Mouse (Mus musculus) heart, embryonic 16.5 days (tissue): Measurements from ENCODE around the gene Kcnj14. TPM values are rescaled to one million over a fixed set of nuclear protein-coding genes. Genes with fewer than 3 reads are reported as not detected.

ENCODE experiments used
- ATAC-seq: fragments of 200-750 bp; cut with Nextera tagmentation; replicated peaks from 2 replicates; pipeline ENCODE4 v1.8.0; 2017; ENCODE audit warnings: moderate number of reproducible peaks; ENCODE audit not compliant: insufficient read depth, low FRiP score; ENCODE audit errors: extremely low read depth
- H3K27ac ChIP-seq: fragments of 300-500 bp; sonication (generic); 2 replicates; pipeline ENCODE4 v1.5.1; 2014; ENCODE audit warnings: mild to moderate bottlenecking, low read length, control low read depth, moderate library complexity
- H3K27me3 ChIP-seq: fragments of 300-500 bp; sonication (generic); 2 replicates; pipeline ENCODE4 v1.6.1; 2014; ENCODE audit warnings: low read length, mixed read lengths; ENCODE audit not compliant: control insufficient read depth, insufficient read depth
- H3K36me3 ChIP-seq: fragments of 300-500 bp; sonication (generic); 2 replicates; pipeline ENCODE4 v1.6.1; 2014; ENCODE audit not compliant: control insufficient read depth, insufficient read depth
- H3K4me1 ChIP-seq: fragments of 300-500 bp; sonication (generic); 2 replicates; pipeline ENCODE4 v1.6.1; 2014; ENCODE audit warnings: low read length, mixed read lengths; ENCODE audit not compliant: control insufficient read depth, insufficient read depth
- H3K4me2 ChIP-seq: fragments of 300-500 bp; sonication (generic); 2 replicates; pipeline ENCODE4 v1.6.1; 2014; ENCODE audit warnings: low read depth, mild to moderate bottlenecking, control low read depth, low read length
- H3K4me3 ChIP-seq: fragments of 300-500 bp; sonication (generic); 2 replicates; pipeline ENCODE4 v1.5.1; 2014; ENCODE audit warnings: mild to moderate bottlenecking, control low read depth, low read length
- H3K9ac ChIP-seq: fragments of 300-500 bp; sonication (generic); 2 replicates; pipeline ENCODE4 v1.6.1; 2014; ENCODE audit warnings: low read length, control low read depth
- H3K9me3 ChIP-seq: fragments of 300-500 bp; sonication (generic); replicated peaks from 2 replicates; pipeline ENCODE4 v1.6.1; 2016; ENCODE audit warnings: low read length; ENCODE audit not compliant: control insufficient read depth
- WGBS: fragments of 180-500 bp; shearing (Covaris S2); extraction: QIAGEN DNeasy Blood & Tissue Kit; methylation state at CpG from one replicate; pipeline ENCODE4 v1.1.7; 2014; 5-methylcytosine and 5-hydroxymethylcytosine counted together
- polyA plus RNA-seq: library from polyadenylated mRNA; unstranded; fragments of >200 nt; fragmentation: Nextera tagmentation; extraction: Ambion mirVana; gene quantifications from 2 replicates; pipeline ENCODE4 v1.2.1, GENCODE M21; 2015

The Kcnj14 gene
- polyA plus RNA-seq, 1 experiment from 2014 or later = 0.50 TPM

DNA sequence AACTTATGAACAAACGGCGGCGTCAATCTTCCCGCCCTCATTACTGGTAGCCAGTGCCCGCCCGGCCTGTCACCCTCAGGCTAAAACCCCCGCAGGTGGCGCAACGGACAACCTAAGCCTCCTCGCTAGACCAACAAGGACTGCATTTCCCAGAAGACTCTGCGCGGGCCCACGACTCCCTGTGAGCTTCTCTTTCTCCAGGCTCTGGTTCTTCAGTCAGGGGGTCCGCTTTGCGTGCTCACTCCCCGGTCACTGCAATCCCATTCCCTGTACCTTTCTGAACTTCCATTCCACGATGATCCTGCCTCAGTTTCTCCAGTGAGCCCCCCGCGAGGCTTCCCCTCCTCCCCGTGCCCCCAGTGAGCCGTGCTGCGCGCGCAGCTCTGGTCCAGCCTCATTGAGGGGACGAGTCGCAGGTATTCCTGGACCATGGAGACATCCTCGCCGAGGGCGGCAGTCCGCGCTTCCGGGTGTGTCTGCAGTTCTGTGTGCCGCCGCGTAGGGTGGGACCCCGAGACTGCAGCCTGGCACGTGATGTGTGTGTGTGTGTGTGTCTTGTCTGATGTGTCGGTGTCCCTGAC lies 41.0 kb downstream of the Kcnj14 start, which contains the start of gene Lmtk3:
Gene Lmtk3 (plus strand): TSS at position 228 of the 581 bp plus-strand sequence.
- ATAC-seq = peak; percentile 70
- H3K9me3 ChIP-seq = no peaks in the 10 kb centered on the region
- H3K27ac ChIP-seq = no peak within 1 kb of the TSS
- H3K4me2 ChIP-seq = peak within 1 kb of the TSS; percentile 92
- H3K4me1 ChIP-seq = peaks cover 8% of the 10 kb centered on the region
- peaks cover 41% of the 10 kb centered on the region for H3K27me3 ChIP-seq
- H3K9ac ChIP-seq = peak within 1 kb of the TSS; percentile 75
- WGBS = 1% methylated on average over 38 of the region's 38 CpGs
- no peaks in the 10 kb centered on the region for H3K36me3 ChIP-seq
- H3K4me3 ChIP-seq = peak within 1 kb of the TSS; percentile 56

DNA sequence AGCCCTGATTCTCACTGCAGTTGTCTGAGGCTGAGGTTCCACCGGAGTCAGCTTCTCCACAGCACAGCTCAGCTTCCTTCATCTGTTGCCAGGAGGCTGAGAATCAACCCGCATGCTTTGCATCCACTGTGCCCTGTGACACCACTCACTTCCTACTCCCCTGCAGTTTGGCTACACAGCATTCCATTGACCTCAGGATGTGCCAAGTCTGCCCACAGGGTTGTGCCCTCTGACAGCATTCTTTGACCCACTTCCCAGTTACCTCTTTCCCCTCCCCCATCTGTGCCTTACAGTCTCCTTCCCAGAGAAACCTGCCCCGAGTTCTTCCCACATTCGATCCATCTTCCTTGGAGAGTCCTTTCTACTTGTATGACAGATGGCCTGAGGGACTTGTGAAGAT lies 42.3 kb downstream of the Kcnj14 start:
- no peaks in the 10 kb centered on the region for H3K36me3 ChIP-seq
- no peak overlapping the region for H3K4me3 ChIP-seq
- H3K9ac ChIP-seq = no peak overlapping the region
- 46% methylated on average over 4 of the region's 4 CpGs for whole genome bisulfite sequencing
- H3K9me3 ChIP-seq = no peaks in the 10 kb centered on the region
- peaks cover 8% of the 10 kb centered on the region for H3K4me1 ChIP-seq
- no peak overlapping the region for H3K27ac ChIP-seq
- peaks cover 38% of the 10 kb centered on the region for H3K27me3 ChIP-seq
- H3K4me2 ChIP-seq = no peak overlapping the region
- no peak for ATAC-seq

DNA sequence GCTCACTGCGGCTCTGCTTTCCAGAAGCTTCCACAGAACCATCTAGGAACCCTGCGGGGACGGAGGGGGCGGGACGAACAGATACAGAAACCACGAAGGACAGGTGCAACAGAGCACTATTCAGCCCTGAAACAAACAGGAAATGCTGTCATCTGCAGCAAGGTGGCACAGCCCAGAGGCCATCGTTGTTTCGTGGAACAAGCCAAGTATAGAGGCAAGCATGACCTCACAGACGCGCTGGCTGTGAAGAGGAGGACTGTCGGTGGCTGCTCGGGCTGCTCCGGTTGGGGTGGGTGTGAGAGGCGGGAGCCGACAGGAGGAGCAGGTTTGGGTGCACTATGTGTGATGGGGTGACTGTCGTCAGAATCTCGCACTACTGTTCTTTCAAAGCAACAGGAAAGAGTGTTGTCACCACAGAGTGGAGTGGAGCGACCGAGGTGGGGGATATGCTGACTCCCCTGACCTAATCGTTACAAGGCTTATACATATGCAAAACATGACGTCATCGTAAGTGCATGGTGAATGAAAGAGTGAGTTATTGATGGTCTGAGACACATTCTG lies 45.4 kb downstream of the Kcnj14 start:
- H3K4me3 ChIP-seq = peak overlapping the region; percentile 2; the same call in 1 of the 2 replicates
- H3K4me1 ChIP-seq = peaks cover 5% of the 10 kb centered on the region
- H3K9me3 ChIP-seq = no peaks in the 10 kb centered on the region
- peak overlapping the region; percentile 10; the same call in 1 of the 2 replicates for H3K9ac ChIP-seq
- H3K36me3 ChIP-seq = no peaks in the 10 kb centered on the region
- H3K27me3 ChIP-seq = peaks cover 10% of the 10 kb centered on the region
- peak; percentile 29 for ATAC-seq
- no peak overlapping the region for H3K27ac ChIP-seq
- peak overlapping the region; percentile 43 for H3K4me2 ChIP-seq
- 15% methylated on average over 22 of the region's 22 CpGs for WGBS

DNA sequence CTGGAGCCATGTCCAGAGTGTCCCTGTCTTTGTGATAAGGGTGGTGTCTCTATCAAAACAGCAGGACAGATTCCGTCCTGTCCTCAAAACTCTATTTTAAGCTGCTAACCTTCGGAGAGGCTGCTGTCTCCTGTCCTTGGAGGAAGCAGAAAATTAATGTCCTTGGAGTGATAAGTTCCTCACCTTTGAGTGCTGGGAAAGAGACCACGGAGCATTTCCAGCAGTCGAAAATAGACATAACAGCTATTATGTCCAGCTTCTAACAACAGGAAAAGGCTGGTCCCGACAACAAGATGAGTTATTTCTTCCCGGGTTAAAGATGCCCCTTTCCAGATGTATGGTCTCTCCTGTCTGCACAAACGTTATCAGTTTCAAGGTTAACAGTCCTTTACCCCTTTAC lies 49.3 kb downstream of the Kcnj14 start:
- Histone ChIP-seq H3K27me3 (0 out of 2 replicates have a peak, but pooled peaks cover 3% of the 10 kb centered on the region), H3K9ac (no peak overlapping the region), H3K4me2 (no peak overlapping the region), H3K27ac (no peak overlapping the region), H3K9me3 (no peaks in the 10 kb centered on the region), H3K4me1 (no peaks in the 10 kb centered on the region), H3K36me3 (no peaks in the 10 kb centered on the region), H3K4me3 (no peak overlapping the region)
- ATAC-seq = no peak
- 51% methylated on average over 7 of the region's 7 CpGs for WGBS

DNA sequence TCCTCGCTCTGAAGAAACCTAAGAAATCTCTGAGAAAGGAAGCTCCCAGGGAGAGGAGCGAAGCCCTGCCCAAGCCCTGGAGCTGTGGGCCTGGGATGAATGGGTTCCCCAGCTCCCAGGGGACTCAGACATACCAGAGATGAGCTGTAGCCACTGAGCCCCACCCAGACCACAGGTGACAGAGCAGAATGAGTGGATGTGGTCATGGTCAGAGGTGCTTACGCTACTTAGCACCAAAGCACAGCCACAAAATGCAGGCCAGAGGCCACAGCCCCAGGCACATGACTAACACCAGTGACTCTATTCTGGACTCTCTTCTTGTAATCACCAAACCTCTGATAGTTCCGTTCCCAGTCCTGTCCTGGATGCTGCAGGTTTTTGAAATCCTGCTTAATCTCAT lies 53.5 kb downstream of the Kcnj14 start:
- Histone ChIP-seq H3K9me3 (peaks cover 4% of the 10 kb centered on the region; the same call in 1 of the 2 replicates), H3K27me3 (0 out of 2 replicates have a peak, but pooled peaks cover 3% of the 10 kb centered on the region), H3K4me3 (no peak overlapping the region), H3K9ac (no peak overlapping the region), H3K36me3 (no peaks in the 10 kb centered on the region), H3K4me2 (no peak overlapping the region), H3K4me1 (no peaks in the 10 kb centered on the region), H3K27ac (no peak overlapping the region)
- WGBS = 65% methylated on average over 4 of the region's 4 CpGs
- ATAC-seq = no peak

DNA sequence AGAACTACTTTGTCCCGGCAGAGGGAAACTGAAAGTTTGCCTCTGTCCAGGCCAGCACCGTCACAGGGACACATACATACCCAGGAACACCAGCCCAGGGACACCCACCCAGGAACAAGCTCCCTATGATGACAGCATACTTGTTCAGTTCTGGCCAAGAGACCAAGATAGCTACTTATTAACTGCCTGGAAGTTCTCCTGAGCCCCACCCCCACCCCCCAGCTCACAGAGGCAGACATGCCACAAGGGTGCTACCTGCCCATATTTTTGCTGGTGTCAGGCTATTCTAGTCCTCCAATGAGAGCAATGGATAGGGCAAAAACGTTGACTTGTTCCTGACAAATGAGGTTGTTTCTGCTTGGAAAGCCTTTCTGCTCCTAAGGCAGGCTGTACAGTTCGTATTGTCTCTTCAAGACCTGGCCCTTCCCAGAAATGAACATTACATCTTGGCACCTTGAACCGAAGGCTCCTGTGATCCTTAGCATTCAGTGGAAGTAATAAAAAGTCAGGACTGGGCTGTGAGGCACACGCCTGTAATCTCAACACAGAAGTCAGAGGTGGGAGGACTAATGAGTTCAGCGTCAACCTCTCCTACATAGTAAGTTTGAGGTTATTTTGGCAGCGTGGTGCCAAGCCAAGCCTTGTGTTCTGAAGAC lies 54.0 kb downstream of the Kcnj14 start:
- H3K4me1 ChIP-seq = no peaks in the 10 kb centered on the region
- no peak overlapping the region for H3K9ac ChIP-seq
- H3K27ac ChIP-seq = no peak overlapping the region
- H3K9me3 ChIP-seq = peaks cover 4% of the 10 kb centered on the region; the same call in 1 of the 2 replicates
- no peak overlapping the region for H3K4me3 ChIP-seq
- no peak overlapping the region for H3K4me2 ChIP-seq
- ATAC-seq = no peak
- 57% methylated on average over 8 of the region's 8 CpGs for WGBS
- H3K36me3 ChIP-seq = no peaks in the 10 kb centered on the region
- 0 out of 2 replicates have a peak, but pooled peaks cover 3% of the 10 kb centered on the region for H3K27me3 ChIP-seq

GRCm38 (mm10) chr7:45767500-45767899 lies 57.1 kb downstream of the Kcnj14 start:
- H3K36me3 ChIP-seq = no peaks in the 10 kb centered on the region
- no peak overlapping the region for H3K9ac ChIP-seq
- peaks cover 4% of the 10 kb centered on the region; the same call in 1 of the 2 replicates for H3K9me3 ChIP-seq
- H3K4me2 ChIP-seq = no peak overlapping the region
- WGBS = 90% methylated on average over 6 of the region's 6 CpGs
- no peak for ATAC-seq
- no peak overlapping the region for H3K4me3 ChIP-seq
- no peaks in the 10 kb centered on the region for H3K4me1 ChIP-seq
- no peaks in the 10 kb centered on the region for H3K27me3 ChIP-seq
- no peak overlapping the region for H3K27ac ChIP-seq

GRCm38 (mm10) chr7:45766764-45767163 lies 57.8 kb downstream of the Kcnj14 start:
- no peak for ATAC-seq

More at GRCm38 (mm10) chr7:45766764-45767163, 57.8 kb downstream of the Kcnj14 start:
- Histone ChIP-seq H3K4me2 (no peak overlapping the region), H3K27ac (no peak overlapping the region), H3K36me3 (no peaks in the 10 kb centered on the region), H3K9ac (no peak overlapping the region), H3K4me3 (no peak overlapping the region), H3K27me3 (no peaks in the 10 kb centered on the region), H3K9me3 (peaks cover 4% of the 10 kb centered on the region; the same call in 1 of the 2 replicates), H3K4me1 (no peaks in the 10 kb centered on the region)
- 46% methylated on average over 6 of the region's 8 CpGs for WGBS
